Mouse (Mus musculus) embryonic facial prominence, embryonic 15.5 days (tissue): Measurements from ENCODE around the gene Zbtb44. TPM values are rescaled to one million over a fixed set of nuclear protein-coding genes. Genes with fewer than 3 reads are reported as not detected.
"Not testable (repeated sequence)": the region's sequence is repeated elsewhere in the genome, so short reads cannot be mapped to it uniquely, and the experiment has no call there.

Experiments used
- ATAC-seq: fragments of 200-750 bp; cut with Nextera tagmentation; 2 replicates; pipeline ENCODE4 v1.8.0; 2017; ENCODE audit warnings: low read depth, moderate TSS enrichment; ENCODE audit not compliant: insufficient number of reproducible peaks, low FRiP score, low TSS enrichment
- H3K27ac ChIP-seq: fragments of 300-500 bp; sonication (generic); replicated peaks from 2 replicates; pipeline ENCODE4 v1.5.1; 2015; ENCODE audit warnings: mild to moderate bottlenecking, inconsistent platforms
- H3K27me3 ChIP-seq: fragments of 300-500 bp; sonication (generic); 2 replicates; pipeline ENCODE4 v1.6.1; 2015; ENCODE audit warnings: inconsistent platforms
- H3K36me3 ChIP-seq: fragments of 300-500 bp; sonication (generic); 2 replicates; pipeline ENCODE4 v1.6.1; 2015; ENCODE audit warnings: mild to moderate bottlenecking, inconsistent platforms
- H3K4me1 ChIP-seq: fragments of 300-500 bp; sonication (generic); 2 replicates; pipeline ENCODE4 v1.6.1; 2015; ENCODE audit warnings: inconsistent platforms
- H3K4me2 ChIP-seq: fragments of 300-500 bp; sonication (generic); replicated peaks from 2 replicates; pipeline ENCODE4 v1.6.1; 2015; ENCODE audit warnings: mild to moderate bottlenecking, inconsistent platforms
- H3K4me3 ChIP-seq: fragments of 300-500 bp; sonication (generic); replicated peaks from 2 replicates; pipeline ENCODE4 v1.5.1; 2015; ENCODE audit warnings: mild to moderate bottlenecking, inconsistent platforms
- H3K9ac ChIP-seq: fragments of 300-500 bp; sonication (generic); 2 replicates; pipeline ENCODE4 v1.6.1; 2015; ENCODE audit warnings: inconsistent platforms
- H3K9me3 ChIP-seq: fragments of 300-500 bp; sonication (generic); replicated peaks from 2 replicates; pipeline ENCODE4 v1.6.1; 2016; ENCODE audit warnings: inconsistent platforms
- WGBS: fragments of 180-500 bp; shearing (Covaris S2); methylation state at CpG from one replicate; pipeline ENCODE4 v1.1.7; 2015; 5-methylcytosine and 5-hydroxymethylcytosine counted together
- polyA plus RNA-seq: library from polyadenylated mRNA; unstranded; fragments of >200 nt; fragmentation: Nextera tagmentation; extraction: Ambion mirVana; gene quantifications from 2 replicates; pipeline ENCODE4 v1.2.1, GENCODE M21; 2015

Zbtb44 gene
- polyA plus RNA-seq, 1 experiment from 2014 or later, result 7.6 TPM

- Histone ChIP-seq H3K27me3 (no peaks in the 10 kb centered on the region), H3K9ac (no peak overlapping the region), H3K4me3 (no peak overlapping the region), H3K9me3 (no peaks in the 10 kb centered on the region), H3K27ac (no peak overlapping the region), H3K4me1 (0 out of 2 replicates have a peak, but pooled peaks cover 3% of the 10 kb centered on the region), H3K36me3 (no peaks in the 10 kb centered on the region), H3K4me2 (no peak overlapping the region)
- 82% methylated on average over 4 of the region's 4 CpGs for WGBS
- ATAC-seq, result no peak
Observed at GRCm38 (mm10) chr9:31013415-31013814, 17.0 kb upstream of the Zbtb44 start.

GRCm38 (mm10) chr9:31017616-31018015 is 12.8 kb upstream of the Zbtb44 start:
- H3K4me3 ChIP-seq, result no peak overlapping the region
- no peak overlapping the region for H3K9ac ChIP-seq
- H3K9me3 ChIP-seq, result no peaks in the 10 kb centered on the region
- H3K4me1 ChIP-seq, result no peaks in the 10 kb centered on the region
- no peak for ATAC-seq
- H3K36me3 ChIP-seq, result no peaks in the 10 kb centered on the region
- H3K27me3 ChIP-seq, result no peaks in the 10 kb centered on the region
- no peak overlapping the region for H3K27ac ChIP-seq
- no peak overlapping the region for H3K4me2 ChIP-seq
- 74% methylated on average over 4 of the region's 4 CpGs for WGBS

GRCm38 (mm10) chr9:31018158-31018557 is 12.3 kb upstream of the Zbtb44 start:
- Histone ChIP-seq H3K9me3 (no peaks in the 10 kb centered on the region), H3K9ac (no peak overlapping the region), H3K4me3 (no peak overlapping the region), H3K4me2 (no peak overlapping the region), H3K27ac (no peak overlapping the region), H3K27me3 (no peaks in the 10 kb centered on the region), H3K36me3 (no peaks in the 10 kb centered on the region), H3K4me1 (no peaks in the 10 kb centered on the region)
- ATAC-seq, result no peak
- WGBS, result 85% methylated on average over 3 of the region's 3 CpGs

GRCm38 (mm10) chr9:31018705-31019104 is 11.7 kb upstream of the Zbtb44 start:
- no peak overlapping the region for H3K27ac ChIP-seq
- H3K9me3 ChIP-seq, result no peaks in the 10 kb centered on the region
- no peak overlapping the region for H3K9ac ChIP-seq
- H3K4me1 ChIP-seq, result no peaks in the 10 kb centered on the region
- ATAC-seq, result no peak
- no peak overlapping the region for H3K4me3 ChIP-seq
- no peak overlapping the region for H3K4me2 ChIP-seq
- H3K36me3 ChIP-seq, result no peaks in the 10 kb centered on the region
- no peaks in the 10 kb centered on the region for H3K27me3 ChIP-seq

GRCm38 (mm10) chr9:31028251-31028650 is 2.2 kb upstream of the Zbtb44 start:
- Histone ChIP-seq H3K4me3 (no peak overlapping the region), H3K4me2 (no peak overlapping the region), H3K9ac (no peak overlapping the region), H3K27ac (no peak overlapping the region), H3K27me3 (no peaks in the 10 kb centered on the region), H3K9me3 (no peaks in the 10 kb centered on the region), H3K4me1 (peaks cover 17% of the 10 kb centered on the region), H3K36me3 (no peaks in the 10 kb centered on the region)
- no peak for ATAC-seq
- 80% methylated on average over 4 of the region's 4 CpGs for WGBS

GRCm38 (mm10) chr9:31029751-31030511 is 513 bp upstream of the Zbtb44 start:
- ATAC-seq, result peak; percentile 96
- no peaks in the 10 kb centered on the region for H3K9me3 ChIP-seq
- peak overlapping the region; percentile 96 for H3K27ac ChIP-seq
- H3K4me2 ChIP-seq, result peak overlapping the region; percentile 80
- peaks cover 17% of the 10 kb centered on the region for H3K4me1 ChIP-seq
- no peaks in the 10 kb centered on the region for H3K36me3 ChIP-seq
- H3K4me3 ChIP-seq, result peak overlapping the region; percentile 91
- H3K9ac ChIP-seq, result peak overlapping the region; percentile 93
- H3K27me3 ChIP-seq, result no peaks in the 10 kb centered on the region
- under 1% methylated on average over 55 of the region's 57 CpGs for WGBS

GRCm38 (mm10) chr9:31031414-31031843 is 985 bp downstream of the Zbtb44 start:
- ATAC-seq, result no peak
- H3K4me2 ChIP-seq, result peak overlapping the region; percentile 80
- no peaks in the 10 kb centered on the region for H3K27me3 ChIP-seq
- no peaks in the 10 kb centered on the region for H3K36me3 ChIP-seq
- peak overlapping the region; percentile 96; the same call in 1 of the 2 replicates for H3K27ac ChIP-seq
- H3K9ac ChIP-seq, result peak overlapping the region; percentile 93
- H3K9me3 ChIP-seq, result no peaks in the 10 kb centered on the region
- peaks cover 17% of the 10 kb centered on the region for H3K4me1 ChIP-seq
- WGBS, result 13% methylated on average over 8 of the region's 8 CpGs
- peak overlapping the region; percentile 91 for H3K4me3 ChIP-seq

GRCm38 (mm10) chr9:31032546-31032945 is 2.1 kb downstream of the Zbtb44 start:
- Histone ChIP-seq H3K9me3 (no peaks in the 10 kb centered on the region), H3K9ac (no peak overlapping the region), H3K4me3 (no peak overlapping the region), H3K27me3 (no peaks in the 10 kb centered on the region), H3K36me3 (no peaks in the 10 kb centered on the region), H3K4me2 (0 out of 2 replicates have a peak overlapping the region, but pooled peaks have one; percentile 10), H3K27ac (no peak overlapping the region), H3K4me1 (peaks cover 17% of the 10 kb centered on the region)
- ATAC-seq, result no peak

GRCm38 (mm10) chr9:31050208-31050607 is 19.8 kb downstream of the Zbtb44 start:
- Histone ChIP-seq H3K4me2 (no peak overlapping the region), H3K4me1 (no peaks in the 10 kb centered on the region), H3K9me3 (no peaks in the 10 kb centered on the region), H3K4me3 (no peak overlapping the region), H3K27me3 (no peaks in the 10 kb centered on the region), H3K27ac (no peak overlapping the region), H3K36me3 (peaks cover 10% of the 10 kb centered on the region), H3K9ac (no peak overlapping the region)
- no peak for ATAC-seq
- WGBS, result 95% methylated on average over 5 of the region's 5 CpGs

- H3K4me2 ChIP-seq, H3K27me3 ChIP-seq, H3K9me3 ChIP-seq, H3K9ac ChIP-seq, H3K27ac ChIP-seq, ATAC-seq, H3K4me3 ChIP-seq, H3K4me1 ChIP-seq: not testable (repeated sequence)
- peaks cover 14% of the 10 kb centered on the region for H3K36me3 ChIP-seq
- WGBS, result 95% methylated on average over 6 of the region's 6 CpGs
Observed at GRCm38 (mm10) chr9:31051509-31051908, 21.1 kb downstream of the Zbtb44 start.

- Histone ChIP-seq H3K36me3 (peaks cover 30% of the 10 kb centered on the region), H3K4me1 (no peaks in the 10 kb centered on the region), H3K9ac (no peak overlapping the region), H3K27me3 (no peaks in the 10 kb centered on the region), H3K27ac (no peak overlapping the region), H3K4me2 (no peak overlapping the region), H3K9me3 (no peaks in the 10 kb centered on the region), H3K4me3 (no peak overlapping the region)
- ATAC-seq, result no peak
- WGBS, result 59% methylated on average over 2 of the region's 2 CpGs
Observed at GRCm38 (mm10) chr9:31058723-31059122, 28.3 kb downstream of the Zbtb44 start.

- Histone ChIP-seq H3K4me2 (no peak overlapping the region), H3K9ac (no peak overlapping the region), H3K4me1 (no peaks in the 10 kb centered on the region), H3K27ac (no peak overlapping the region), H3K27me3 (no peaks in the 10 kb centered on the region), H3K4me3 (no peak overlapping the region), H3K9me3 (no peaks in the 10 kb centered on the region), H3K36me3 (peaks cover 24% of the 10 kb centered on the region)
- no peak for ATAC-seq
- 97% methylated on average over 8 of the region's 8 CpGs for WGBS
Observed at GRCm38 (mm10) chr9:31070706-31071105, 40.3 kb downstream of the Zbtb44 start.
